Mouse (Mus musculus) midbrain, postnatal 0 days (tissue): ENCODE data around the gene Gm10577. TPM values are rescaled to one million over a fixed set of nuclear protein-coding genes. Genes with fewer than 3 reads are reported as not detected.
A peak's percentile ranks its signal among the peaks of the same experiment; 100 is the strongest.

Experiments
- ATAC-seq: fragments of 200-750 bp; cut with Nextera tagmentation; 2 replicates; pipeline ENCODE4 v1.8.0; 2017; ENCODE audit warnings: moderate number of reproducible peaks, mild to moderate bottlenecking, moderate TSS enrichment, moderate library complexity; ENCODE audit not compliant: low FRiP score
- DNase-seq: peaks from one replicate; pipeline ENCODE4 v3.0.0-alpha.2; 2015; ENCODE audit warnings: low spot score
- H3K27ac ChIP-seq: fragments of 300-500 bp; sonication (generic); 2 replicates; pipeline ENCODE4 v1.5.1; 2014; ENCODE audit warnings: low read depth, mild to moderate bottlenecking, low read length, mixed read lengths
- H3K27me3 ChIP-seq: fragments of 300-500 bp; sonication (generic); 2 replicates; pipeline ENCODE4 v1.6.1; 2014; ENCODE audit warnings: low read length, control low read depth, mixed read lengths; ENCODE audit not compliant: insufficient read depth
- H3K36me3 ChIP-seq: fragments of 300-500 bp; sonication (generic); 2 replicates; pipeline ENCODE4 v1.6.1; 2014; ENCODE audit warnings: low read length, control low read depth, mixed read lengths; ENCODE audit not compliant: insufficient read depth
- H3K4me1 ChIP-seq: fragments of 300-500 bp; sonication (generic); 2 replicates; pipeline ENCODE4 v1.6.1; 2014; ENCODE audit warnings: mild to moderate bottlenecking, control low read depth, antibody characterized with exemption, low read length, mixed read lengths; ENCODE audit not compliant: insufficient read depth
- H3K4me2 ChIP-seq: fragments of 300-500 bp; sonication (generic); 2 replicates; pipeline ENCODE4 v1.6.1; 2014; ENCODE audit warnings: low read depth, mild to moderate bottlenecking, low read length, mixed read lengths; ENCODE audit not compliant: poor library complexity, severe bottlenecking
- H3K4me3 ChIP-seq: fragments of 300-500 bp; sonication (generic); 2 replicates; pipeline ENCODE4 v1.5.1; 2014; ENCODE audit warnings: low read depth, mild to moderate bottlenecking, low read length, moderate library complexity
- H3K9ac ChIP-seq: fragments of 300-500 bp; sonication (generic); replicated peaks from 2 replicates; pipeline ENCODE4 v1.6.1; 2014; ENCODE audit warnings: mild to moderate bottlenecking, low read length, moderate library complexity, mixed read lengths; ENCODE audit not compliant: poor library complexity, severe bottlenecking
- H3K9me3 ChIP-seq: fragments of 300-500 bp; sonication (generic); 2 replicates; pipeline ENCODE4 v1.6.1; 2016; ENCODE audit warnings: low read length, control low read depth
- CTCF ChIP-seq: IDR thresholded peaks from 2 replicates; pipeline ENCODE4 v1.5.1; 2016; ENCODE audit warnings: antibody characterized with exemption, mild to moderate bottlenecking
- WGBS: fragments of 180-500 bp; shearing (Covaris S2); extraction: QIAGEN DNeasy Blood & Tissue Kit; methylation state at CpG from one replicate; pipeline ENCODE4 v1.1.7; 2014; 5-methylcytosine and 5-hydroxymethylcytosine counted together
- polyA plus RNA-seq: library from polyadenylated mRNA; unstranded; fragments of >200 nt; fragmentation: Nextera tagmentation; extraction: Ambion mirVana; gene quantifications from 2 replicates; pipeline ENCODE4 v1.2.1, GENCODE M21; 2015
- total RNA-seq: library from RNA; depleted of rRNA; stranded (reverse); fragments of >200 nt; gene quantifications from 2 replicates; pipeline ENCODE4 v1.2.3, GENCODE M21; 2014; rRNA removed

The Gm10577 gene
- total RNA-seq (not detected in 2 replicates), polyA plus RNA-seq (not detected in 2 replicates)

- H3K27ac ChIP-seq: no peak within 1 kb of the TSS
- H3K4me1 ChIP-seq: no peaks in the 10 kb centered on the region
- no peak within 1 kb of the TSS for H3K4me3 ChIP-seq
- H3K36me3 ChIP-seq: no peaks in the 10 kb centered on the region
- H3K9ac ChIP-seq: no peak within 1 kb of the TSS
- no peak for DNase-seq
- no peaks in the 10 kb centered on the region for H3K27me3 ChIP-seq
- WGBS: 80% methylated on average over 4 of the region's 4 CpGs
- TF ChIP-seq CTCF: no peak
- no peak within 1 kb of the TSS for H3K4me2 ChIP-seq
- ATAC-seq: no peak
- 0 out of 2 replicates have a peak, but pooled peaks cover 3% of the 10 kb centered on the region for H3K9me3 ChIP-seq
Observed at GRCm38 (mm10) chr4:101020596-101020995, at the start of gene Gm10577. Gene Gm10577 (minus strand): TSS chr4:101020696.

- WGBS: 1% methylated on average over 54 of the region's 55 CpGs
- no peaks in the 10 kb centered on the region; the same call in 1 of the 2 replicates for H3K4me1 ChIP-seq
- H3K27ac ChIP-seq: 0 out of 2 replicates have a peak overlapping the region, but pooled peaks have one; percentile 47
Observed at GRCm38 (mm10) chr4:101069154-101069971, 48.9 kb upstream of the Gm10577 start.

GRCm38 (mm10) chr4:101068786-101069153 is 48.3 kb upstream of the Gm10577 start, which contains the start of gene Raver2:
Gene Raver2 (plus strand): TSS chr4:101068983.
- Histone ChIP-seq H3K4me2 (peak within 1 kb of the TSS; percentile 97), H3K27me3 (no peaks in the 10 kb centered on the region), H3K36me3 (no peaks in the 10 kb centered on the region), H3K4me1 (no peaks in the 10 kb centered on the region; the same call in 1 of the 2 replicates), H3K9me3 (no peaks in the 10 kb centered on the region), H3K27ac (0 out of 2 replicates have a peak within 1 kb of the TSS, but pooled peaks have one; percentile 47), H3K4me3 (peak within 1 kb of the TSS; percentile 82), H3K9ac (peak within 1 kb of the TSS; percentile 73)
- DNase-seq: peak; percentile 56
- WGBS: 2% methylated on average over 25 of the region's 54 CpGs
- peak; percentile 74 for ATAC-seq
- peak; percentile 33; the same call in 1 of the 2 replicates for TF ChIP-seq CTCF

More at GRCm38 (mm10) chr4:101069154-101069971, 48.9 kb upstream of the Gm10577 start:
- DNase-seq (peak; percentile 36), ATAC-seq (peak; percentile 66)
- Histone ChIP-seq H3K4me2 (peak overlapping the region; percentile 97), H3K27me3 (no peaks in the 10 kb centered on the region), H3K9me3 (no peaks in the 10 kb centered on the region), H3K9ac (peak overlapping the region; percentile 73), H3K4me3 (peak overlapping the region; percentile 82), H3K36me3 (no peaks in the 10 kb centered on the region)
- TF ChIP-seq CTCF: no peak

GRCm38 (mm10) chr4:101066401-101066800 is 45.9 kb upstream of the Gm10577 start:
- no peak for ATAC-seq
- no peak overlapping the region for H3K4me3 ChIP-seq
- H3K4me1 ChIP-seq: no peaks in the 10 kb centered on the region; the same call in 1 of the 2 replicates
- no peaks in the 10 kb centered on the region for H3K27me3 ChIP-seq
- DNase-seq: peak; percentile 29
- H3K27ac ChIP-seq: no peak overlapping the region
- H3K36me3 ChIP-seq: no peaks in the 10 kb centered on the region
- no peak overlapping the region for H3K4me2 ChIP-seq
- 63% methylated on average over 5 of the region's 5 CpGs for WGBS
- no peaks in the 10 kb centered on the region for H3K9me3 ChIP-seq
- no peak overlapping the region for H3K9ac ChIP-seq
- TF ChIP-seq CTCF: no peak

GRCm38 (mm10) chr4:101062146-101062545 is 41.6 kb upstream of the Gm10577 start:
- Histone ChIP-seq H3K9ac (no peak overlapping the region), H3K27ac (no peak overlapping the region), H3K36me3 (no peaks in the 10 kb centered on the region), H3K27me3 (no peaks in the 10 kb centered on the region), H3K4me2 (no peak overlapping the region), H3K4me1 (no peaks in the 10 kb centered on the region), H3K9me3 (no peaks in the 10 kb centered on the region), H3K4me3 (no peak overlapping the region)
- ATAC-seq (no peak), DNase-seq (peak; percentile 22)
- WGBS: 69% methylated on average over 2 of the region's 2 CpGs
- no peak for TF ChIP-seq CTCF

- ATAC-seq: no peak
- no peak for DNase-seq
- H3K27me3 ChIP-seq: no peaks in the 10 kb centered on the region
- H3K36me3 ChIP-seq: no peaks in the 10 kb centered on the region
- no peak overlapping the region for H3K4me2 ChIP-seq
- no peak overlapping the region for H3K9ac ChIP-seq
- H3K4me3 ChIP-seq: no peak overlapping the region
- H3K27ac ChIP-seq: no peak overlapping the region
- 81% methylated on average over 4 of the region's 4 CpGs for WGBS
- TF ChIP-seq CTCF: no peak
- H3K9me3 ChIP-seq: no peaks in the 10 kb centered on the region
- no peaks in the 10 kb centered on the region for H3K4me1 ChIP-seq
Observed at GRCm38 (mm10) chr4:101046576-101046975, 26.1 kb upstream of the Gm10577 start.
